Mouse (Mus musculus) cortical plate, adult 2 months (tissue): Measurements from ENCODE around the gene Mgp. TPM values are rescaled to one million over a fixed set of nuclear protein-coding genes. Genes with fewer than 3 reads are reported as not detected.

Experiments used
- H3K27ac ChIP-seq: fragments of 200-500 bp; 2 replicates; pipeline ENCODE4 v1.5.1; 2012; ENCODE audit warnings: low read length, control low read depth, inconsistent platforms; ENCODE audit not compliant: insufficient read depth
- H3K4me1 ChIP-seq: fragments of 200-500 bp; 2 replicates; pipeline ENCODE4 v1.6.1; 2011; ENCODE audit warnings: low read length; ENCODE audit not compliant: control insufficient read depth, insufficient read depth
- H3K4me3 ChIP-seq: fragments of 200-500 bp; 2 replicates; pipeline ENCODE4 v1.5.1; 2011; ENCODE audit warnings: mild to moderate bottlenecking, low read length, control low read depth; ENCODE audit not compliant: insufficient read depth
- CTCF ChIP-seq: fragments of 200-500 bp; IDR thresholded peaks from 2 replicates; pipeline ENCODE4 v1.5.1; 2011; ENCODE audit warnings: mild to moderate bottlenecking, control low read depth, low read length; ENCODE audit not compliant: insufficient read depth; ENCODE audit errors: extremely low read depth
- POLR2A ChIP-seq: fragments of 200-500 bp; IDR thresholded peaks from 2 replicates; pipeline ENCODE4 v1.6.1; 2011; ENCODE audit warnings: mild to moderate bottlenecking, low read length, control low read depth; ENCODE audit not compliant: insufficient read depth; ENCODE audit errors: extremely low read depth
- polyA plus RNA-seq: library from polyadenylated mRNA; depleted of rRNA; stranded (reverse); fragments of >200 nt; gene quantifications from 2 replicates; pipeline ENCODE4 v1.2.3, GENCODE M21; 2012; rRNA removed

Gene Mgp
- polyA plus RNA-seq, 1 experiment: 207 TPM

- no peak for TF ChIP-seq CTCF
- TF ChIP-seq POLR2A: no peak
- Histone ChIP-seq H3K4me3 (no peak overlapping the region), H3K4me1 (no peaks in the 10 kb centered on the region), H3K27ac (no peak overlapping the region)
Observed at GRCm38 (mm10) chr6:136824987-136825386, 50.6 kb downstream of the Mgp start.

Other genes with a start within 250 kb of the Mgp start
- gene Plbd1, start 213.9 kb downstream of the Mgp start, polyA plus RNA-seq: 0.17 and 0.19 TPM in 2 replicates
- 0.11 and 0.15 TPM in 2 replicates for gene Gucy2c, start 94.1 kb downstream of the Mgp start, polyA plus RNA-seq
- gene Hist4h4, start 71.4 kb downstream of the Mgp start, polyA plus RNA-seq: 0.51 and 1.1 TPM in 2 replicates
- 135 and 139 TPM in 2 replicates for gene H2afj, start 67.6 kb downstream of the Mgp start, polyA plus RNA-seq
- 1.0 and 1.4 TPM in 2 replicates for gene BC049715, start 48.2 kb downstream of the Mgp start, polyA plus RNA-seq
- 59.7 and 64.0 TPM in 2 replicates for gene Wbp11, start 47.6 kb downstream of the Mgp start, polyA plus RNA-seq
- 6.5 and 8.7 TPM in 2 replicates for gene Smco3, start 40.4 kb downstream of the Mgp start, polyA plus RNA-seq
- 0.06 TPM in 1 of 2 replicates, not detected in the other for gene Art4, start 18.1 kb downstream of the Mgp start, polyA plus RNA-seq
- 0.21 and 0.25 TPM in 2 replicates for gene Erp27, start 46.4 kb upstream of the Mgp start, polyA plus RNA-seq
- gene Pde6h, start 48.0 kb upstream of the Mgp start, polyA plus RNA-seq: 0.46 and 0.93 TPM in 2 replicates
- 23.5 and 25.7 TPM in 2 replicates for gene Arhgdib, start 66.1 kb upstream of the Mgp start, polyA plus RNA-seq